Mouse (Mus musculus) kidney, embryonic 15.5 days (tissue): Measurements from ENCODE around the gene Mars2. TPM values are rescaled to one million over a fixed set of nuclear protein-coding genes. Genes with fewer than 3 reads are reported as not detected.

Source experiments
- ATAC-seq: fragments of 200-750 bp; cut with Nextera tagmentation; replicated peaks from 2 replicates; pipeline ENCODE4 v1.8.0; 2017; ENCODE audit warnings: moderate TSS enrichment; ENCODE audit not compliant: low FRiP score
- H3K27ac ChIP-seq: fragments of 300-500 bp; sonication (generic); 2 replicates; pipeline ENCODE4 v1.5.1; 2015; ENCODE audit warnings: mild to moderate bottlenecking, inconsistent platforms
- H3K27me3 ChIP-seq: fragments of 300-500 bp; sonication (generic); 2 replicates; pipeline ENCODE4 v1.6.1; 2015; ENCODE audit warnings: inconsistent platforms
- H3K36me3 ChIP-seq: fragments of 300-500 bp; sonication (generic); 2 replicates; pipeline ENCODE4 v1.6.1; 2015; ENCODE audit warnings: inconsistent platforms
- H3K4me1 ChIP-seq: fragments of 300-500 bp; sonication (generic); 2 replicates; pipeline ENCODE4 v1.6.1; 2015; ENCODE audit warnings: inconsistent platforms
- H3K4me2 ChIP-seq: fragments of 300-500 bp; sonication (generic); 2 replicates; pipeline ENCODE4 v1.6.1; 2015; ENCODE audit warnings: moderate library complexity, mild to moderate bottlenecking, inconsistent platforms
- H3K4me3 ChIP-seq: fragments of 300-500 bp; sonication (generic); replicated peaks from 2 replicates; pipeline ENCODE4 v1.5.1; 2015; ENCODE audit warnings: mild to moderate bottlenecking, inconsistent platforms
- H3K9ac ChIP-seq: fragments of 300-500 bp; sonication (generic); 2 replicates; pipeline ENCODE4 v1.6.1; 2015; ENCODE audit warnings: mild to moderate bottlenecking, inconsistent platforms
- H3K9me3 ChIP-seq: fragments of 300-500 bp; sonication (generic); replicated peaks from 2 replicates; pipeline ENCODE4 v1.6.1; 2016; ENCODE audit warnings: inconsistent platforms
- WGBS: fragments of 180-500 bp; shearing (Covaris S2); methylation state at CpG from one replicate; pipeline ENCODE4 v1.1.7; 2015; ENCODE audit warnings: mixed read lengths; 5-methylcytosine and 5-hydroxymethylcytosine counted together
- polyA plus RNA-seq: library from polyadenylated mRNA; unstranded; fragments of >200 nt; fragmentation: Nextera tagmentation; extraction: Ambion mirVana; gene quantifications from 2 replicates; pipeline ENCODE4 v1.2.1, GENCODE M21; 2015

The Mars2 gene
- polyA plus RNA-seq: 2.4 and 2.5 TPM in 2 replicates

DNA sequence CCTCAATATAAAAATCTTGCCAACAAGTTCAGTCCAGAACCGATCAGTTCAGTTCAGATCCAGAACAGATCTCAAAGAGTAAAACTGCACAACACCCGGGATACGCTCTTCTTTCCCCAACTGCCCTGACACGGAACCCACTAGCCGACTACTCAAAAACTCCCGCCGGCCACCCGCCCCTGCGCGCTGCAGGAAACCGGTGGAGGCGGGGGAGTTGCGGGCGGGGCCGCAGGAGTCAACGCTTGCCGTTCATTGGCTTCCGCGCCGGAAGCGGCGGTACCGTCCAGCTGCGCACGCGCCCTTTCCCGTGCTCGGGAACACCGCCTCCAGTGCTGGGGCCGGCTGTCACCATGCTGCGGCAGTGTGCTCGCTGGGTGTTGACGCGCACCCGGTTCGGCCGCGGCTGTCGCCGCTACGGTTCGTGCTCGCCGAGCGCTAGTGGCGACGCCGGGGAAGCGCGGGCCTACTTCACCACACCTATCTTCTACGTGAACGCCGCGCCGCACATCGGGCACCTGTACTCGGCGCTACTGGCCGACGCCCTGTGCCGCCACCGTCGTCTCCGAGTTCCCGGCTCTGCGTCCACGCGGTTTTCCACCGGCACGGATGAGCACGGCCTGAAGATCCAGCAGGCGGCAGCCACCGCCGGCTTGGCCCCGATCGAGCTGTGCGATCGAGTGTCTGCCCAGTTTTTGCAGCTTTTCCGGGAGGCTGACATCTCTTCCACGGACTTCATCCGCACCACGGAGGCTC lies at the start of gene Mars2:
TSS of gene Mars2 (plus strand) at position 288 of the 753 bp plus-strand sequence.
- peak within 1 kb of the TSS; percentile 69 for H3K4me3 ChIP-seq
- ATAC-seq: peak; percentile 99
- H3K9me3 ChIP-seq: no peaks in the 10 kb centered on the region
- WGBS: under 1% methylated on average over 82 of the region's 82 CpGs
- H3K27me3 ChIP-seq: no peaks in the 10 kb centered on the region
- peak within 1 kb of the TSS; percentile 83 for H3K4me2 ChIP-seq
- peak within 1 kb of the TSS; percentile 62 for H3K9ac ChIP-seq
- peak within 1 kb of the TSS; percentile 69 for H3K27ac ChIP-seq
- H3K4me1 ChIP-seq: peaks cover 28% of the 10 kb centered on the region
- H3K36me3 ChIP-seq: no peaks in the 10 kb centered on the region

GRCm38 (mm10) chr1:55192015-55192414 lies 45.0 kb upstream of the Mars2 start:
- Histone ChIP-seq H3K9me3 (no peaks in the 10 kb centered on the region), H3K27me3 (no peaks in the 10 kb centered on the region), H3K36me3 (no peaks in the 10 kb centered on the region), H3K27ac (peak overlapping the region; percentile 51), H3K4me3 (peak overlapping the region; percentile 35), H3K4me1 (peaks cover 34% of the 10 kb centered on the region), H3K4me2 (peak overlapping the region; percentile 58), H3K9ac (peak overlapping the region; percentile 26; the same call in 1 of the 2 replicates)
- WGBS: 29% methylated on average over 8 of the region's 8 CpGs
- ATAC-seq: peak; percentile 79

GRCm38 (mm10) chr1:55192824-55193223 lies 44.2 kb upstream of the Mars2 start:
- no peaks in the 10 kb centered on the region for H3K36me3 ChIP-seq
- no peaks in the 10 kb centered on the region for H3K27me3 ChIP-seq
- ATAC-seq: peak; percentile 20; the same call in 1 of the 2 replicates
- H3K4me1 ChIP-seq: peaks cover 34% of the 10 kb centered on the region
- 60% methylated on average over 3 of the region's 3 CpGs for WGBS
- no peaks in the 10 kb centered on the region for H3K9me3 ChIP-seq
- H3K27ac ChIP-seq: peak overlapping the region; percentile 72
- H3K4me3 ChIP-seq: no peak overlapping the region
- no peak overlapping the region for H3K4me2 ChIP-seq
- no peak overlapping the region for H3K9ac ChIP-seq

DNA sequence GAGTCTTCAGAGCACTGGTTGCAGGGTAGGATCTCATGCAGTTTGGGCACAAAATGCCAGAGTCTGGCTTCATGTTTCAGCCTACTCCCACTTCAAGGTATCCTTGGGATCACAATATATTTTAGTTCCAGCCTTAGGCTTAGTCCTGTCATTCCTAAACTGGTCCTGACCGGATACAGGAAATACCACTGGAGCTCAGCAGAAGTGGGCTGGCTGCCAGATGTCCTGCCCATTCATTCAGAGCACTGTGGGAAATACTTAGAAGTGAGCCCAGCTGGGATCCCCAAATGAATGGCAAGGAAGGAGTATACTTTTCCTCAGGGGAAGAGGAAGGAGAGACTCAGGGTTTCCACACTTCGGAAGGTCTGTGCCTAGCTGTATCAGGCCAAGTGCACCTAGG lies 43.7 kb upstream of the Mars2 start:
- ATAC-seq: peak; percentile 67

DNA sequence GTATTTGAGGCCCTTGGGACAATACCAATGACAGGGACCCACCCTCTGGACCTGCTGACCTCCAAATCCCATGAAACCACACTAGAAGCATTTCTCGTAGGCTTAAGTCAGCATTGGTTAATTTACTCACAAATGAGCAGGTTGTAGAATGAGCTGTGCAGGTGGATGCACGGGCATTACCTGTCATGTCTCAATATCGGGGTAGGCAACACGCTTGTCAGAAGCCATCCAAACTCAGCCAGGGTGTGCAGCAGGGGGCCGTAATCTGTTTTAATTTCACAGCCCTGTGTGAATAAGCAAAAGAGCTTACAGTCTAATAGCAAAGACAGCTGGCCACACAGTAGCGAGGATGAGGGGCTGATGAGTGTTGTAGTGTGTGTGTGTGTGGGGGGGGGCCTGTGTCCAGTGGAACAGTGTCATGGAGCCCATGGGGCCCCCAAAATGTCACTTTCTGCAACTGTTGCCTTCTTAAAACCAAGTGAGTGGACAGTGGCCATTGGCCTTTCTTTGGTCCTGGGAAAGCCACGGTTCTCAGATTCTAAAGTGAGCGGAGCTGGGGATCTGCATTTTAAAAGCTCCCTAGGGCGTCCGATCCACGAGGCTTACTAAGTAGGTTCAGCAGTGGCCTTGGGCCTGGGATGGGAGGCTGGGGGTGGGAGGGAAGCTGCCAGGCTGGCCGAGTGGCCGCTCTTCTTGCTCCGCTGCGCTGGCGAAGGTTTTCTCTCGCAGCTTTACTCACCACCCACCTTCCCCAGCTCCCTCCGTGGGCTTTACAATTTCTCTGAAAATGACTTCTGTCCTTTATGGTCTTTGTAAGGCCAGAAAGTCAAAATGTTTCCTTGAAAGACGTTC lies 42.7 kb upstream of the Mars2 start:
- Histone ChIP-seq H3K27me3 (no peaks in the 10 kb centered on the region), H3K9me3 (no peaks in the 10 kb centered on the region), H3K27ac (peak overlapping the region; percentile 72; the same call in 1 of the 2 replicates), H3K4me2 (no peak overlapping the region), H3K4me3 (no peak overlapping the region), H3K4me1 (peaks cover 40% of the 10 kb centered on the region), H3K36me3 (no peaks in the 10 kb centered on the region), H3K9ac (no peak overlapping the region)
- 58% methylated on average over 19 of the region's 19 CpGs for WGBS
- no peak for ATAC-seq

More for the DNA sequence above, 43.7 kb upstream of the Mars2 start:
- Histone ChIP-seq H3K36me3 (no peaks in the 10 kb centered on the region), H3K9me3 (no peaks in the 10 kb centered on the region), H3K27ac (peak overlapping the region; percentile 72), H3K9ac (no peak overlapping the region), H3K4me1 (peaks cover 34% of the 10 kb centered on the region), H3K27me3 (no peaks in the 10 kb centered on the region), H3K4me2 (no peak overlapping the region), H3K4me3 (no peak overlapping the region)
- WGBS: 39% methylated on average over 2 of the region's 2 CpGs

- WGBS: 80% methylated on average over 4 of the region's 4 CpGs
Observed at GRCm38 (mm10) chr1:55195021-55195420, 42.0 kb upstream of the Mars2 start.

DNA sequence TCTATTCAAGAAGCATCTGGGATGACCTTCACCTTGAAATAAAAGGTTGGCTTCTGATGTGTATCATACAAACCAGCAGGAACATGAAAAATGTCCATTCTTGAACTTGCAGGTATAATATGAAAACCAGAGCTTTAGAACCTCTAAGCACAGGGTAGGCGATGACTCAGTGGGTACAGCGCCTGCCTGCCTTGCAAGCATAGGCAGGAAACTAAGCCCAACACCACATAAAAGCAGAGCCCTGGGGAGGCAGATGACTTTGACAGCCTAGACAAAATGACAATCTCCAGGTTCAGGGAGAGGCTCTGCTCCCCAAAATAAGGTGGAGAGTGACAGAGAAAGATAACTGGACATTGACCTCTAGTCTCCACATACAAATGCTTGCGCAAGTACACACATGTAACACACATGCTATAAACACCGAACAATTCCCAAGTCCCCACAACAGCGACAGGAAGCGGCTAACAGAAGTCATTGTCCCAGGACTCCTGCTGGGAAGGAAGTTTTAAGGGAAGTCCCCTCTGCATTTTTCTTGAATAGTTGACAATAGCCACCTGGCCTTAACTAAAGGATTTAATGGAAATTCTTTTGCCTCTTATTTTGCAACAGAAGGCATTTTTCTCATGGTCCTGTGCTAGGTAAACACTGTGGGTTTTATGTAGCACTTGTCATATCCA lies 40.5 kb upstream of the Mars2 start:
- no peaks in the 10 kb centered on the region for H3K27me3 ChIP-seq
- no peak overlapping the region for H3K4me3 ChIP-seq
- no peak overlapping the region for H3K9ac ChIP-seq
- peaks cover 40% of the 10 kb centered on the region for H3K4me1 ChIP-seq
- no peaks in the 10 kb centered on the region for H3K9me3 ChIP-seq
- ATAC-seq: no peak
- peak overlapping the region; percentile 49 for H3K27ac ChIP-seq
- 60% methylated on average over 6 of the region's 6 CpGs for WGBS
- H3K4me2 ChIP-seq: no peak overlapping the region
- H3K36me3 ChIP-seq: no peaks in the 10 kb centered on the region

More at GRCm38 (mm10) chr1:55195021-55195420, 42.0 kb upstream of the Mars2 start:
- H3K4me1 ChIP-seq: peaks cover 40% of the 10 kb centered on the region
- no peak for ATAC-seq
- H3K27me3 ChIP-seq: no peaks in the 10 kb centered on the region
- H3K4me2 ChIP-seq: no peak overlapping the region
- H3K36me3 ChIP-seq: no peaks in the 10 kb centered on the region
- no peaks in the 10 kb centered on the region for H3K9me3 ChIP-seq
- no peak overlapping the region for H3K4me3 ChIP-seq
- no peak overlapping the region for H3K9ac ChIP-seq
- H3K27ac ChIP-seq: no peak overlapping the region

GRCm38 (mm10) chr1:55198719-55199118 lies 38.3 kb upstream of the Mars2 start:
- WGBS: 44% methylated on average over 3 of the region's 3 CpGs
- no peak for ATAC-seq
- Histone ChIP-seq H3K4me1 (peaks cover 28% of the 10 kb centered on the region), H3K36me3 (no peaks in the 10 kb centered on the region), H3K4me3 (no peak overlapping the region), H3K9me3 (no peaks in the 10 kb centered on the region), H3K27ac (no peak overlapping the region), H3K27me3 (no peaks in the 10 kb centered on the region), H3K4me2 (no peak overlapping the region), H3K9ac (no peak overlapping the region)

DNA sequence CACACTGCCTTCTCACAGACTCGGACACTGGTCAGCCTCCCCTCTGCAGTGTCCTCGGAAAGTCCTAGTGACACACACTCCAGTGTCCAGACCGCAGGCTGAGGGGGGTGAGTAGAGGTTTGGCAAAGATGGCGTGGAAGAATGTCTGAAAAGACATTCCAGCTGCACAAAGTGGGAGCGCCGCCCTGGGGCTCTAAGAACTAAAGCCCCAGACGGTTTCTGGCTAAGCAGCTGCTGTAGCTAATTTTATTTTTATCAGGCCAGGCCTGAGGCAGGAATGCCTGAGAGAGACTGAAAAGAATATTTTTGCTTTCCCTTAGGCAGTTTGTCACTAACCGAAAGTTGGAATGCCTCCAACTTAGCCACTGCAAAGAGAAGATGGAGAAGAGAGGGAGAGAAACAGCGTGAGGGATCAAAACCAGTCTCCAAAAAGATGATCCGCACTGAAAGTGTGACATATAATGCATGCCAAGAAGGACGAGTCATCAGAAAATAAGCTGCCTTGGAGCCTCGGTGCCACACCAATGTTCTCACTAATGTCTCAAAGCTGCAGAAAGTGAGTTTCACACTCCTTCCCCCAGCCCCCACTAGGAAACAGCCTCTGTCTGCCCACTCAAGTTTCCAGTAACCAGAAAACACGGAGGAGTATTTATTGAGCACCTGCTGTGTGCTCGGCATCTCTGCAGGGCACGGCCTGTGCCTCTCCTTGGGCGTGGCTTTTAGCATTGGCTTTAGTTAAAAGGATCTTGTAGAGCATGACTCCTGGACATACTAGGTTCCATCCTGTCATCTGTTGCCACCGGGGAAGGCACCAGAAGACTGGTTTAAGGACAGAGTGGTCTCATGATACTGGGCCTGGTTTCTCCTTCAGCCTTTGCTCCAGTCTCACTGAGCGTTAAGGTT lies 34.9 kb upstream of the Mars2 start:
- WGBS: 70% methylated on average over 18 of the region's 18 CpGs
- no peak overlapping the region for H3K4me2 ChIP-seq

DNA sequence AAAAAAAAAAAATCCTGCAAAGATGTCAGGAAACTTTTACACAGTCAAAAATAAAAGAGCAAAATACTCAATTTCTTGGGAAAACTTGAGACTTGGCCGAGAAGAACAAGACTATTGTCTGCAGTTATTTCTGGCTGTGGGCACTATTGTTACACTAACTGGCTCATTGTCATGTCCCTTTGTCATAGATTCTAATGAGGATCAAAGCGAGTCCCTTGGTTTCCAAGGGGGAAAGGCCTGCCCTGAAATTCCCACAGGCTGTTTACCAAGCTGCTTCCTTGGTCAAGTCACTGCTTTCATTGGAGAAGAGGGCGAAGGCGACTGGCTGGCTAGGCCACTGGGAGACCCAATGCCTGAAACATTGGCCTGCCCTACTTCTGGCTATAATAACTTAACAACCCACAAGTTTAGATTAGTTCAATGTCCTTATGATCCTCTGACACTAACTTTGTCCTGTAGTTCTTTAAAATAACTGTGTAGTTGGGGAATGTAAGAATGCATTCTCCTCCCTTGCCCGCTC lies 31.1 kb upstream of the Mars2 start:
- WGBS: 58% methylated on average over 5 of the region's 5 CpGs
- no peak overlapping the region for H3K9ac ChIP-seq
- H3K4me2 ChIP-seq: no peak overlapping the region
- H3K4me3 ChIP-seq: no peak overlapping the region
- H3K27ac ChIP-seq: no peak overlapping the region
- no peaks in the 10 kb centered on the region for H3K9me3 ChIP-seq
- H3K36me3 ChIP-seq: no peaks in the 10 kb centered on the region
- ATAC-seq: no peak
- peaks cover 19% of the 10 kb centered on the region for H3K4me1 ChIP-seq
- no peaks in the 10 kb centered on the region for H3K27me3 ChIP-seq

More for the DNA sequence above, 34.9 kb upstream of the Mars2 start:
- peak overlapping the region; percentile 63; the same call in 1 of the 2 replicates for H3K27ac ChIP-seq
- no peak overlapping the region for H3K9ac ChIP-seq
- ATAC-seq: 0 out of 2 replicates have a peak, but pooled peaks have one; percentile 18
- H3K9me3 ChIP-seq: no peaks in the 10 kb centered on the region
- H3K4me3 ChIP-seq: no peak overlapping the region
- H3K4me1 ChIP-seq: peaks cover 13% of the 10 kb centered on the region
- no peaks in the 10 kb centered on the region for H3K27me3 ChIP-seq
- H3K36me3 ChIP-seq: no peaks in the 10 kb centered on the region

DNA sequence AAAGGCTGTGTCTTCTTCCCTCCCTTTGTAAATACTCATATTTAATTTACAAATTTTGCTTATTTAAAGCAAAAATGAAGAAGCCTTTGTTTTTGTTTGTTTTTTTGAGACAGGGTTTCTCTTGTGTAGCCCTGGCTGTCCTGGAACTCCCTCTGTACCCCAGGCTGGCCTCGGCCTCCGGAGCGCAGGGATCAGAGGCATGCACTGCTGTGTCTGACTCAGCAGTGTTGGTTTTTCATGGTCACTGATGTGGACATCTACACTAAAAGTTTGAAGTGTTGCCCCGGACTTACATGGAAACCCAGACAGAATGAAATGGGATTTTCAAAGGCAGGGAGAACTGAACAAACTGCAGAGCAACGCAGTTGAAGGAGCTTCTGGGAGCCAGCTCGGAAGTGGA lies 29.4 kb upstream of the Mars2 start:
- Histone ChIP-seq H3K9ac (no peak overlapping the region), H3K36me3 (no peaks in the 10 kb centered on the region), H3K27ac (no peak overlapping the region), H3K4me1 (peaks cover 15% of the 10 kb centered on the region), H3K27me3 (no peaks in the 10 kb centered on the region), H3K4me3 (no peak overlapping the region), H3K9me3 (no peaks in the 10 kb centered on the region), H3K4me2 (no peak overlapping the region)
- ATAC-seq: no peak
- WGBS: 87% methylated on average over 6 of the region's 6 CpGs
